Mouse (Mus musculus) embryonic facial prominence, embryonic 13.5 days (tissue): ENCODE data around the gene Slc7a6os. TPM values are rescaled to one million over a fixed set of nuclear protein-coding genes. Genes with fewer than 3 reads are reported as not detected.

Experiments
- ATAC-seq: fragments of 200-750 bp; cut with Nextera tagmentation; 2 replicates; pipeline ENCODE4 v1.8.0; 2017; ENCODE audit warnings: low read depth; ENCODE audit not compliant: insufficient number of reproducible peaks, insufficient read depth, low FRiP score, low TSS enrichment
- H3K27ac ChIP-seq: fragments of 300-500 bp; sonication (generic); 2 replicates; pipeline ENCODE4 v1.5.1; 2015; ENCODE audit warnings: moderate library complexity, mild to moderate bottlenecking, inconsistent platforms
- H3K27me3 ChIP-seq: fragments of 300-500 bp; sonication (generic); 2 replicates; pipeline ENCODE4 v1.6.1; 2015; ENCODE audit warnings: mild to moderate bottlenecking, inconsistent platforms
- H3K36me3 ChIP-seq: fragments of 300-500 bp; sonication (generic); 2 replicates; pipeline ENCODE4 v1.6.1; 2015; ENCODE audit warnings: mild to moderate bottlenecking, inconsistent platforms
- H3K4me1 ChIP-seq: fragments of 300-500 bp; sonication (generic); 2 replicates; pipeline ENCODE4 v1.6.1; 2015; ENCODE audit warnings: inconsistent platforms
- H3K4me2 ChIP-seq: fragments of 300-500 bp; sonication (generic); 2 replicates; pipeline ENCODE4 v1.6.1; 2015; ENCODE audit warnings: moderate library complexity, mild to moderate bottlenecking, inconsistent platforms
- H3K4me3 ChIP-seq: fragments of 300-500 bp; sonication (generic); 2 replicates; pipeline ENCODE4 v1.5.1; 2015; ENCODE audit warnings: mild to moderate bottlenecking, inconsistent platforms
- H3K9ac ChIP-seq: fragments of 300-500 bp; sonication (generic); 2 replicates; pipeline ENCODE4 v1.6.1; 2015; ENCODE audit warnings: mild to moderate bottlenecking, inconsistent platforms
- H3K9me3 ChIP-seq: fragments of 300-500 bp; sonication (generic); 2 replicates; pipeline ENCODE4 v1.6.1; 2016; ENCODE audit warnings: inconsistent platforms
- WGBS: fragments of 180-500 bp; shearing (Covaris S2); methylation state at CpG from one replicate; pipeline ENCODE4 v1.1.7; 2015; ENCODE audit warnings: mixed read lengths; 5-methylcytosine and 5-hydroxymethylcytosine counted together
- polyA plus RNA-seq: library from polyadenylated mRNA; unstranded; fragments of >200 nt; fragmentation: Nextera tagmentation; extraction: Ambion mirVana; gene quantifications from 2 replicates; pipeline ENCODE4 v1.2.1, GENCODE M21; 2015

The Slc7a6os gene
- polyA plus RNA-seq = 43.2 and 46.8 TPM in 2 replicates

DNA sequence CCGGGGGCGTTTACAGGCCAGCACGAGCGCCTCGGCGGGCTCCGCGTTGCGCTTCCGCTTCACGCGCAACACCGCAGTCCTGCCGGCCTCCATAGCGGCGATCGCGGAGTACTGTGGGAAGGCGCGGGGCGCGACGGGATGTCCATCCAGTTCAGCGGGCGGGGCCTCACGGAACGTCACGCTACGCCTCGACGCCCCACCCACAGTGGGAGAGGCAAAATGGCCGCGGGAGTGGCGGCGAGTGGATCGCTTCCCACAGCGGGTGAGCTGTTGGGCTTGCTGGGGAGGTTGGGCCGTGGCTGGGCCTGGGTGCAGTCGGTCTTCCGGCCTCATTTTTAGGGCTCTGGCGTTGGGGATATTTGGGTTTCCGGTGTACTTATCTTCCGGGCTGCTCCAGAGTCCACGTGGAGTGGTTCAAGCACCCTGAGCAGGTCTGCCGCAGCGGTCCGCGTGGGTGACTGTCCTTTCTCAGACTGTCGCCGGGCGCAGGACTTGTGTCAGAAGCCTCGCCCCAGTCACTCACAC lies at the start of gene Slc7a6os, which contains the start of gene Prmt7:
Gene Slc7a6os (minus strand): TSS at position 115 of the 525 bp plus-strand sequence.
Gene Prmt7 (plus strand): TSS at position 116 of the 525 bp plus-strand sequence.
- Histone ChIP-seq H3K4me2 (peak within 1 kb of the TSS; percentile 79), H3K4me3 (peak within 1 kb of the TSS; percentile 85), H3K27me3 (no peaks in the 10 kb centered on the region), H3K36me3 (peaks cover 48% of the 10 kb centered on the region), H3K27ac (peak within 1 kb of the TSS; percentile 95), H3K9me3 (no peaks in the 10 kb centered on the region), H3K9ac (peak within 1 kb of the TSS; percentile 94), H3K4me1 (peaks cover 19% of the 10 kb centered on the region)
- WGBS = under 1% methylated on average over 52 of the region's 52 CpGs
- peak; percentile 98 for ATAC-seq

DNA sequence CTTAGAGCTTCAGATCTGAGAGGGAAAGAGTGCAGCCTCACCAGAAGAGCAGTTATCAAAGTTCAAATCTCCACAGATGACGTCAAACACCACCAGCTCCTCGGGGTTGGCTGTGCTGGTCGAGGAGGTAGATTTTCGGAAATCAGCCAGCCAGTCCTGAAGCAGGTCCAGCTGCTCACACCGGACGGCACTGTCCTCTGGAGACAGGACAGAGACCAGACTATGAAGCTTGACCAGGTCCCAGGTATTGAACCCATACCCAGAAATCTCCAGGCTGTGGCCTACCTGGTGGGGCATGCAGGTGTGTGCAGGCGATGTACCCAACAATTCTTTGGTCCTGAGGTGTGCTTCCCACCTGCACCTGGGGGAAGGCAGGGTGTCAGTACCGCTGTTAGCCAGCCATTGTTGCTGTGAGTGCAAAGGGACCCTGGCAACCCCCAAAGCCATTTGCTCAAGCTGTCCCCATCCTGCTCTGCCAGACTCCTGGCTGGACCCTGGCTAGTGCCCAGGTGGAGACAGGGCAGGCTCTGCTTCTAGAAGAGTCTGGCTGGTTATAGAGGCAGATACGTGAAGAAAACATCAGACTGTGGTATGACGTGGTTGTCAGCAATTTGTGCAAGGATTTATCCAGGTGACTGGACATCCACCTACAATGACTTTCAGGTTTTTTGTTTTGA lies 49.0 kb upstream of the Slc7a6os start:
- no peak overlapping the region for H3K4me3 ChIP-seq
- peaks cover 6% of the 10 kb centered on the region for H3K4me1 ChIP-seq
- WGBS = 90% methylated on average over 10 of the region's 10 CpGs
- H3K9ac ChIP-seq = no peak overlapping the region
- H3K9me3 ChIP-seq = no peaks in the 10 kb centered on the region
- no peak overlapping the region for H3K27ac ChIP-seq
- H3K27me3 ChIP-seq = no peaks in the 10 kb centered on the region
- H3K4me2 ChIP-seq = no peak overlapping the region
- peaks cover 39% of the 10 kb centered on the region for H3K36me3 ChIP-seq
- no peak for ATAC-seq

DNA sequence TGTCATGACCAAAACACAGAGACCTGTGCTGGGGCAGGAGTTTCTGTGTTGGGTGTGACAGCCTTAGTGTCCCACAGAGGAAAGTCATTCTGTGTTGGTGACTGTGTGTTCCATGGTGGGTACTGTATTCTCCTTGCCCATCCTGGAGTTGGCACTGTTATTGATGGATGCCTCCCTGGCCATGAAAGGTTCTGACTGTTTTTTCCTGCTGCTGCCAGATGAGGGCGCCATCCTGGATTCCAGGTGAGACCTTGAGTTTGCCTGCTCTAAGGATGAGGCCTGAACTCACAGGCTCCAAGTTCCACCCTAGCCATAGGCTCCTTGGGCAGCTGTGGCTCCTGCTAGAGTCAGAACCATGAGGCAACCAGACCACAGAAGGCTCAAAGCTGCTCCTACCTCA lies 47.4 kb upstream of the Slc7a6os start:
- H3K27ac ChIP-seq = no peak overlapping the region
- no peak overlapping the region for H3K4me3 ChIP-seq
- H3K27me3 ChIP-seq = no peaks in the 10 kb centered on the region
- no peaks in the 10 kb centered on the region for H3K9me3 ChIP-seq
- no peak overlapping the region for H3K4me2 ChIP-seq
- peaks cover 50% of the 10 kb centered on the region for H3K36me3 ChIP-seq
- WGBS = 29% methylated on average over 1 of the region's 1 CpGs
- H3K9ac ChIP-seq = no peak overlapping the region
- ATAC-seq = no peak
- peaks cover 6% of the 10 kb centered on the region for H3K4me1 ChIP-seq

DNA sequence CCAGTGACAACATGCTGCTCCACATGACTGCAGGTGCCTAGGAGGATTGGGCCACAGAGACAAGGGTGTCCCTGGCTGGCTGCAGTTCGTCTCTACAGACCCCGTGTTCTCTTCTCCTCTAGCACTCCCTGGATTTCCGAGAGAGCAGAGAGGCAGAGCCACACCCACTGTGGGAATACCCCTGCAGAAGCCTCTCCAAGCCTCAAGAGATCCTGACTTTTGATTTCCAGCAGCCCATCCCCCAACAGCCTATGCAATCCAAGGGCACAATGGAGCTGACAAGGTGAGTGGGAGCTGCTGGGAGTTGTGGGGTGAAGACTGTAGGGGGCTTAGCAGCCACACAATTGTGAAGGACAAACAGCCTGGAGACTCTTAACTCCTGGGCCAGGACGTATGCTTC lies 39.5 kb upstream of the Slc7a6os start:
- 64% methylated on average over 4 of the region's 4 CpGs for WGBS
- no peak for ATAC-seq
- no peaks in the 10 kb centered on the region for H3K9me3 ChIP-seq

DNA sequence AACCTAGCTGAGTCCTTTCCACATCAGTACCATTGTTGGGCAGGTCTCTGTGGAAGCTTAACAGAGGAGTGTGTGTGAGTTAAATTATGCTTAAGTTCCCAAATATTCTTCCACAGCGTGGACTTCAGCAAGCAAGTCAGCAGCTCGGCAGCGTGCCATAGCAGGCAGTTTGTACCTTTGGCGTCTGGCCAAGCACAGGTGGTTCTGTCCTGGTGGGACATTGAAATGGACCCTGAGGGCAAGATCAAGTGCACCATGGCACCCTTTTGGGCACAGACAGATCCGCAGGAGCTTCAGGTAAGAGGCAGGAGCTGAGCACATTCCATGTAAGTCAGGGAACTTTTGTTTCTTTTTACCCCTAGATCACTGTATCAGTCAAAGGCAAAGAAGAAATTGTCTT lies 26.4 kb upstream of the Slc7a6os start:
- H3K4me3 ChIP-seq = no peak overlapping the region
- H3K36me3 ChIP-seq = peaks cover 84% of the 10 kb centered on the region
- no peaks in the 10 kb centered on the region for H3K4me1 ChIP-seq
- no peak overlapping the region for H3K4me2 ChIP-seq
- ATAC-seq = no peak
- no peak overlapping the region for H3K9ac ChIP-seq
- no peak overlapping the region for H3K27ac ChIP-seq
- WGBS = 82% methylated on average over 5 of the region's 5 CpGs
- no peaks in the 10 kb centered on the region for H3K9me3 ChIP-seq
- no peaks in the 10 kb centered on the region for H3K27me3 ChIP-seq

More for the DNA sequence above, 39.5 kb upstream of the Slc7a6os start:
- Histone ChIP-seq H3K4me3 (no peak overlapping the region), H3K9ac (no peak overlapping the region), H3K27me3 (no peaks in the 10 kb centered on the region), H3K27ac (no peak overlapping the region), H3K36me3 (peaks cover 89% of the 10 kb centered on the region), H3K4me1 (no peaks in the 10 kb centered on the region), H3K4me2 (no peak overlapping the region)

DNA sequence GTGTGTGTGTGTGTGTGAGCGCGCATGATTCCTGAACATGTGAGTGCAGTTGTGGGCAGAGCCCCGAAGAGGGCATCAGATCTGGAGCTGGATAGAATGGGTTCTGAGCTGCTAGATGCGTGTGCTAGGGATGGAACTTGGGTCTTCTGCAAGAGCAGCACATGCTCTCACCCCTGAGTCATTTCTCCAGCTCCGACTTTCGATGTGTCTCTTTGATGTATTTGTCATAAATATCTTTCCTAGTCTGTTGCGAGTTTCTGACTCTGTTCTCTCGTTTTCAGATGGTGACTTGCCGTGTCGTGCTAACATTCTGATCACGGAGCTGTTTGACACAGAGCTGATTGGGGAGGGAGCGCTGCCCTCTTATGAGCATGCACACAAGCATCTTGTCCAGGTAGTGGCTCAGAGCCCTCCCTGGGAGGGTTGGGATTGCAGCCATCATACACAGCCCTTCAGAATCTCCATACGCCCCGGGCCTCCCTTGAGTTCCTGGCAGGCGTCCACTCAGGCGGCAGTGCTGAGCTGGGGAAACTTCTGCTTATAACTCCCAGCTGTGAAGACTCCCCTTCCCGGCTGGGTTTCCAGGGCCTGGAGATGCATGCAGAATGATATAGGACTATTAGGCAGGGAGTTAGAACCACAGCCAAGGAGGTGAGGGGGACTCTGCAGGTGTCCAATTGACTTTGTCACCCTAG lies 24.0 kb upstream of the Slc7a6os start:
- no peak overlapping the region for H3K27ac ChIP-seq
- ATAC-seq = no peak
- 91% methylated on average over 17 of the region's 17 CpGs for WGBS

DNA sequence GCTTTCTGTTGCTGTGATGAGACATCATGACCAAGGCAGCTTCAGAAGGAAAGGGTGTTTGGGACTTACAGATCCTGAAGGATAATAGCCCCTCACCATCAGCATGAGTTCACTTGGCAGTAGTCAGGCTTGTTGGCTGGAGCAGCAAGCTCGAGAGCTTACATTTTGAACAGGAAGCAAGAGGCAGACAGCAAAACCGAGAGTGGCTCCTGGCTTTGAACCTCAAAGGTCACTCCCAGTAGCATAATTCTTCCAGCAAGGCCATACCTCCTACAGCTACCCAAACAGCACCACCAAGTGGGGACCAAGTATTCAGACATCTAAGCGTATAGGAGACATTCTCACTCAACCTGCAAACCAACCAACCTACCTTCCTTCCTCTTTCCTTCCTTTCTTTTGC lies 22.0 kb upstream of the Slc7a6os start:
- H3K27ac ChIP-seq = no peak overlapping the region
- no peak overlapping the region for H3K4me3 ChIP-seq
- H3K36me3 ChIP-seq = peaks cover 86% of the 10 kb centered on the region
- H3K4me1 ChIP-seq = no peaks in the 10 kb centered on the region
- H3K4me2 ChIP-seq = no peak overlapping the region
- H3K27me3 ChIP-seq = no peaks in the 10 kb centered on the region
- 79% methylated on average over 3 of the region's 3 CpGs for WGBS
- no peaks in the 10 kb centered on the region for H3K9me3 ChIP-seq
- no peak for ATAC-seq
- no peak overlapping the region for H3K9ac ChIP-seq

More for the DNA sequence above, 24.0 kb upstream of the Slc7a6os start:
- no peaks in the 10 kb centered on the region for H3K4me1 ChIP-seq
- no peaks in the 10 kb centered on the region for H3K27me3 ChIP-seq
- H3K36me3 ChIP-seq = peaks cover 86% of the 10 kb centered on the region
- no peak overlapping the region for H3K4me3 ChIP-seq
- H3K9ac ChIP-seq = no peak overlapping the region
- no peaks in the 10 kb centered on the region for H3K9me3 ChIP-seq
- H3K4me2 ChIP-seq = no peak overlapping the region

DNA sequence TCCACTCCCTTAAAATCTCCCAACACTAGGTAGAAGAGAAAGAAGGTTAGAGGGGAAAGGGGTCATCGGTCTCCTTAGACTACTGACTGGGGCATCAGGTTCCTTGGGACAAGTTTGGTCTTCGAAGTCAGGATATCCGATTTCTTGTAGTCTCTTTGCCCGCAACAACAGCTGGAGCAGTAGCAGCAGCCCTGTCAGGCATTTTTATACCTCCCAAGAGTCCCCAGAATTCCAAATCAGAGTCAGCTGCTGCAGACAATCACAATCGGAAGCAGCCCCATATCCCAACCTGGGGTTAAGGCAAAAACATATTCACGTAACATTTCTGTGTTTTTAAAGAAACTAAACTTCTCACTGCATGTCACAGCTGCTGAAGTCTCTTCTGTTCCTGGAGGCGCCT lies 20.8 kb upstream of the Slc7a6os start:
- Histone ChIP-seq H3K4me1 (no peaks in the 10 kb centered on the region), H3K9ac (no peak overlapping the region), H3K9me3 (no peaks in the 10 kb centered on the region), H3K36me3 (peaks cover 82% of the 10 kb centered on the region), H3K4me3 (no peak overlapping the region), H3K27me3 (no peaks in the 10 kb centered on the region), H3K27ac (no peak overlapping the region), H3K4me2 (no peak overlapping the region)
- WGBS = 59% methylated on average over 7 of the region's 7 CpGs
- ATAC-seq = no peak

DNA sequence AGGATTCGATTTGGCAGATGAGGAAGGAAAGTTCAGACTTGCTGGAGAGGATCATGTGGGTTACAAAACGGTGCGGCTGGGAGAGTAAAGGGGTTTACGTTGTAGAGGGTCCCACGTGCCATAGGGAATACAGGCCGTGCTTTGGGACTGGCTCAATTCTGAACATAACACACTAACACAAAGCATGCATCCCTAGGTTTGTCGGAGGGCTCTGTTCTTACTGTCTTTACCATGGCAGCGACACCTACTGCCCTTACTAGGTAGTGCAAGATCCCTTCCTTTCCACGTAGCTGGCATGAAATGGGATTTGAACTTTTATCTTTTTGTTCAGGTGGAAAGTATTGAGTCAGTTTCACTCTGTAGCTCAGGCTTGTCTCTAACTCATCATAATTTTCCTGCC lies 15.9 kb upstream of the Slc7a6os start:
- no peak for ATAC-seq
- no peaks in the 10 kb centered on the region for H3K27me3 ChIP-seq
- no peak overlapping the region for H3K9ac ChIP-seq
- 43% methylated on average over 9 of the region's 9 CpGs for WGBS
- no peaks in the 10 kb centered on the region for H3K9me3 ChIP-seq
- peaks cover 74% of the 10 kb centered on the region for H3K36me3 ChIP-seq
- no peaks in the 10 kb centered on the region for H3K4me1 ChIP-seq
- H3K4me2 ChIP-seq = no peak overlapping the region
- no peak overlapping the region for H3K4me3 ChIP-seq
- H3K27ac ChIP-seq = no peak overlapping the region

DNA sequence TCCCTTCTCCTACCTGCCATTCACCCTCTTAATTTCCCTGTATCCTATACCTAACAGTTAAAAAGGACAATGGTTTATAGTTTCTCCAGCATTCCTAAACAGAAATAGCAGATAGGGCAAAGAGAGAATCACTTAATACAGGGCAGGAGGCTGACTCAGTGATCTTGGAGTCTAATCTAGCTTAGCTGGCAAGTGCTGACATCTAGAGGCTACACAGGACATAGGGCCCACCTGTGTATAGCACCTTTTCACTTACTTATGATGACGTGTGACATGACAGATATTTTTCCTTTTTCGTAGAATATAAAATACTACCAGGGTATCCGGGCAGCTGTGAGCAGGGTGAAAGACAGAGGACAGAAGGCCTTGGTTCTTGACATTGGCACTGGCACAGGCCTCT lies 8.9 kb upstream of the Slc7a6os start:
- Histone ChIP-seq H3K4me3 (no peak overlapping the region), H3K27ac (no peak overlapping the region), H3K36me3 (peaks cover 80% of the 10 kb centered on the region), H3K27me3 (no peaks in the 10 kb centered on the region), H3K4me2 (no peak overlapping the region), H3K4me1 (no peaks in the 10 kb centered on the region), H3K9me3 (no peaks in the 10 kb centered on the region), H3K9ac (no peak overlapping the region)
- no peak for ATAC-seq
- 93% methylated on average over 3 of the region's 3 CpGs for WGBS

DNA sequence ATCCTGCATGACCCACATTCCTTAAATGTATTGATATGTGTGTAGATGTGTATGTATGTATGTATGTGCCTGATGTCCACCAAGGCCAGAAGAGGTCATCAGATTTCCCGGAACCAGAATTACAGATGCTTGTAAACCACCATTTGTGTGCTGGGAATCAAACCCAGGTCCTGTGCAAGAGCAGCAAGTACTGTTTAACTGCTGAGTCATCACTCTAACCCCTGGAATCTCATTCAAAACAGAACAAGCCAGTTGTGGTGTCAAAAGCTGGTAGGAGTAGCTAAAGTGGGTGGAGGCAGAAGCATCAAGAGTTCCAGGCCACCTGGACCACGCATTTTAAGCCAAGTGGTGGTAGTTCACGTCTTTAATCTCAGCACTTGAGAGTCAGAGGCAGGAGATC lies 3.2 kb upstream of the Slc7a6os start:
- no peak for ATAC-seq
- Histone ChIP-seq H3K4me1 (peaks cover 16% of the 10 kb centered on the region), H3K27me3 (no peaks in the 10 kb centered on the region), H3K4me2 (no peak overlapping the region), H3K9me3 (no peaks in the 10 kb centered on the region), H3K9ac (no peak overlapping the region), H3K4me3 (no peak overlapping the region), H3K36me3 (peaks cover 56% of the 10 kb centered on the region), H3K27ac (no peak overlapping the region)
- 89% methylated on average over 3 of the region's 3 CpGs for WGBS

DNA sequence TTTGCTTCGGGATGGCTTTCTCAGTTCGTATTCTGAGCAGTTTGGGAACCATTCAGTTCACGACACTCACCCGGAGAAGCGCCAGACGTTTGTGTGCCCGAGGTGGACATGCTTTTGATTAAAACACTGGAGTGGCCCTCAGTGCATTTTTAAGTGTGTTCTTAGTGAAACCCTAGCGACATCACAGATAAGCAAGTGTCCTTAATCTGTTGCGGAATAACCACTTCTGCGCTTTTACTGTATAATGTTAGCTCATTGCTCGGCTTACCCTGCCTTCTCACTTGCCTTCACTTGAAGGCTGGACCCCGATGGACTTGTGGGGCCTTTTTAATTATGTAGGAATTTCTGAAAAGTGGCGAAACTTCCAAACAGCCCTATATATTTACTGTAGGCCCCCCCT lies 686 bp upstream of the Slc7a6os start:
- Histone ChIP-seq H3K27ac (peak overlapping the region; percentile 95), H3K4me2 (peak overlapping the region; percentile 79), H3K4me3 (peak overlapping the region; percentile 85), H3K36me3 (peaks cover 52% of the 10 kb centered on the region), H3K9ac (peak overlapping the region; percentile 94), H3K9me3 (no peaks in the 10 kb centered on the region), H3K27me3 (no peaks in the 10 kb centered on the region), H3K4me1 (peaks cover 19% of the 10 kb centered on the region)
- ATAC-seq = no peak
- 3% methylated on average over 13 of the region's 13 CpGs for WGBS
